Mouse (Mus musculus) small intestine, adult 2 months (tissue): ENCODE data around the gene Syne1. TPM values are rescaled to one million over a fixed set of nuclear protein-coding genes. Genes with fewer than 3 reads are reported as not detected.

ENCODE experiments used
- H3K27ac ChIP-seq: fragments of 200-500 bp; 2 replicates; pipeline ENCODE4 v1.5.1; 2012; ENCODE audit warnings: low read depth, low read length, control low read depth, inconsistent platforms; ENCODE audit not compliant: insufficient read depth
- H3K27me3 ChIP-seq: fragments of 200-500 bp; 2 replicates; pipeline ENCODE4 v1.6.1; 2012; ENCODE audit warnings: mild to moderate bottlenecking, moderate library complexity, low read length, inconsistent platforms; ENCODE audit not compliant: control insufficient read depth, insufficient read depth
- H3K36me3 ChIP-seq: fragments of 200-500 bp; 2 replicates; pipeline ENCODE4 v1.6.1; 2012; ENCODE audit warnings: mild to moderate bottlenecking, low read length, control low read depth, inconsistent platforms; ENCODE audit not compliant: control insufficient read depth, insufficient read depth
- H3K4me1 ChIP-seq: fragments of 200-500 bp; 2 replicates; pipeline ENCODE4 v1.6.1; 2012; ENCODE audit warnings: low read length, inconsistent platforms, mixed read lengths; ENCODE audit not compliant: control insufficient read depth, insufficient read depth, insufficient read length
- H3K4me3 ChIP-seq: fragments of 200-500 bp; 2 replicates; pipeline ENCODE4 v1.5.1; 2012; ENCODE audit warnings: low read depth, mild to moderate bottlenecking, control low read depth, inconsistent platforms, low read length, moderate library complexity
- CTCF ChIP-seq: fragments of 200-500 bp; IDR thresholded peaks from 2 replicates; pipeline ENCODE4 v1.5.1; 2012; ENCODE audit warnings: low read depth, mild to moderate bottlenecking, control low read depth, inconsistent platforms, low read length, moderate library complexity, mixed read lengths; ENCODE audit not compliant: insufficient replicate concordance, insufficient read length; ENCODE audit errors: extremely low read depth
- POLR2A ChIP-seq: fragments of 200-500 bp; IDR thresholded peaks from 2 replicates; pipeline ENCODE4 v1.6.1; 2012; ENCODE audit warnings: low read depth, mild to moderate bottlenecking, control low read depth, inconsistent platforms, low read length, moderate library complexity
- WGBS: fragments of 180-500 bp; shearing (Covaris S2); methylation state at CpG from one replicate; pipeline ENCODE4 v1.1.7; 2018; 5-methylcytosine and 5-hydroxymethylcytosine counted together
- polyA plus RNA-seq: library from polyadenylated mRNA; depleted of rRNA; stranded (reverse); fragments of >200 nt; gene quantifications from 2 replicates; pipeline ENCODE4 v1.2.3, GENCODE M21; 2012

Syne1 gene
- polyA plus RNA-seq, 1 experiment = 10.0 TPM

- no peaks in the 10 kb centered on the region for H3K4me1 ChIP-seq
- no peaks in the 10 kb centered on the region for H3K27me3 ChIP-seq
- no peak overlapping the region for H3K27ac ChIP-seq
- WGBS = 71% methylated on average over 4 of the region's 4 CpGs
- TF ChIP-seq POLR2A = no peak
- TF ChIP-seq CTCF = no peak
- H3K36me3 ChIP-seq = no peaks in the 10 kb centered on the region
- no peak overlapping the region for H3K4me3 ChIP-seq
These were observed 28.4 kb downstream of the Syne1 start for GRCm38 (mm10) chr10:5522904-5523303.

- no peaks in the 10 kb centered on the region for H3K4me1 ChIP-seq
- no peak for TF ChIP-seq POLR2A
- TF ChIP-seq CTCF = no peak
- H3K27ac ChIP-seq = no peak overlapping the region
- no peak overlapping the region for H3K4me3 ChIP-seq
- H3K36me3 ChIP-seq = no peaks in the 10 kb centered on the region
- 90% methylated on average over 3 of the region's 3 CpGs for WGBS
- H3K27me3 ChIP-seq = no peaks in the 10 kb centered on the region
These were observed 29.0 kb downstream of the Syne1 start for GRCm38 (mm10) chr10:5522276-5522675.

GRCm38 (mm10) chr10:5520695-5521094 is 30.6 kb downstream of the Syne1 start:
- no peaks in the 10 kb centered on the region for H3K36me3 ChIP-seq
- 56% methylated on average over 1 of the region's 1 CpGs for WGBS
- no peak for TF ChIP-seq POLR2A
- no peaks in the 10 kb centered on the region for H3K27me3 ChIP-seq
- H3K4me3 ChIP-seq = no peak overlapping the region
- no peak overlapping the region for H3K27ac ChIP-seq
- H3K4me1 ChIP-seq = no peaks in the 10 kb centered on the region

- 12% methylated on average over 3 of the region's 3 CpGs for WGBS
- no peaks in the 10 kb centered on the region for H3K4me1 ChIP-seq
- no peak overlapping the region for H3K27ac ChIP-seq
- TF ChIP-seq CTCF = no peak
- TF ChIP-seq POLR2A = no peak
- no peaks in the 10 kb centered on the region for H3K27me3 ChIP-seq
- no peaks in the 10 kb centered on the region for H3K36me3 ChIP-seq
- H3K4me3 ChIP-seq = no peak overlapping the region
These were observed 36.0 kb downstream of the Syne1 start for GRCm38 (mm10) chr10:5515330-5515729.

GRCm38 (mm10) chr10:5514134-5514533 is 37.1 kb downstream of the Syne1 start:
- no peak for TF ChIP-seq POLR2A
- TF ChIP-seq CTCF = no peak
- Histone ChIP-seq H3K27me3 (no peaks in the 10 kb centered on the region), H3K27ac (no peak overlapping the region), H3K36me3 (no peaks in the 10 kb centered on the region), H3K4me1 (no peaks in the 10 kb centered on the region), H3K4me3 (no peak overlapping the region)
- 88% methylated on average over 8 of the region's 8 CpGs for WGBS

GRCm38 (mm10) chr10:5512285-5512684 is 39.0 kb downstream of the Syne1 start:
- H3K27me3 ChIP-seq = no peaks in the 10 kb centered on the region
- TF ChIP-seq CTCF (no peak), POLR2A (no peak)
- H3K4me1 ChIP-seq = no peaks in the 10 kb centered on the region
- no peak overlapping the region for H3K27ac ChIP-seq
- no peak overlapping the region for H3K4me3 ChIP-seq
- H3K36me3 ChIP-seq = no peaks in the 10 kb centered on the region

GRCm38 (mm10) chr10:5511403-5511802 is 39.9 kb downstream of the Syne1 start:
- Histone ChIP-seq H3K27ac (no peak overlapping the region), H3K4me3 (no peak overlapping the region), H3K4me1 (no peaks in the 10 kb centered on the region), H3K27me3 (no peaks in the 10 kb centered on the region), H3K36me3 (no peaks in the 10 kb centered on the region)
- WGBS = 57% methylated on average over 3 of the region's 3 CpGs
- TF ChIP-seq POLR2A = no peak
- no peak for TF ChIP-seq CTCF

- Histone ChIP-seq H3K27me3 (no peaks in the 10 kb centered on the region), H3K4me3 (no peak overlapping the region), H3K27ac (no peak overlapping the region), H3K4me1 (no peaks in the 10 kb centered on the region), H3K36me3 (no peaks in the 10 kb centered on the region)
- 58% methylated on average over 2 of the region's 2 CpGs for WGBS
- TF ChIP-seq CTCF (no peak), POLR2A (no peak)
These were observed 43.8 kb downstream of the Syne1 start for GRCm38 (mm10) chr10:5507478-5507877.
